11 mouse cellular contexts compared by ENCODE assay signal in genomic region chr1:64787701-64788515, GRCm38 (mm10). TPM values are rescaled to one million over a fixed set of nuclear protein-coding genes. Genes with fewer than 3 reads are reported as not detected.
DNase-seq lines count a peak whose midpoint lies in the region; ATAC-seq and TF ChIP-seq lines count a peak whose summit lies in the region.
"Had no signal": no experiment of that assay in that cellular context is flagged by ENCODE, and none has a peak within 500 bp of the region (broad histone marks: within the 10 kb centered on the region; RNA-seq: fewer than 3 reads in every experiment).

No protein-coding gene starts in this region.

- 46% methylated on average over 6 of the region's 6 CpGs for WGBS in lung, embryonic 15.5 days
- WGBS in kidney, adult 2 months, result 39% methylated on average over 6 of the region's 6 CpGs
- WGBS in stomach, embryonic 15.5 days, result 48% methylated on average over 6 of the region's 6 CpGs

- ATAC-seq in lung, embryonic 15.5 days (ENCODE audit: borderline replicate concordance, extremely low read depth, low FRiP score, low TSS enrichment), result peak; percentile 53; the same call in 1 of the 2 replicates
- peak; percentile 95 for ATAC-seq in stomach, embryonic 15.5 days (ENCODE audit: insufficient read depth, low FRiP score, low read depth)

- H3K4me2 ChIP-seq in lung, embryonic 15.5 days, result no peak overlapping the region
- no peak overlapping the region for H3K4me2 ChIP-seq in stomach, embryonic 15.5 days
- H3K4me2 ChIP-seq: hindbrain, embryonic 14.5 days; neural tube, embryonic 12.5 days had no signal

- no peak for TF ChIP-seq CTCF in kidney, adult 2 months (conservative IDR thresholded peaks at IDR 0.05; ENCODE audit: insufficient read depth, insufficient read length, low read depth, low read length)

- no peak overlapping the region for H3K4me3 ChIP-seq in lung, embryonic 15.5 days
- no peak overlapping the region for H3K4me3 ChIP-seq in kidney, adult 2 months (ENCODE audit: insufficient read depth, low read depth, low read length)
- no peak overlapping the region for H3K4me3 ChIP-seq in stomach, embryonic 15.5 days (replicated peaks)
- H3K4me3 ChIP-seq: heart, adult 2 months; neural tube, embryonic 12.5 days had no signal

- no peaks in the 10 kb centered on the region for H3K9me3 ChIP-seq in lung, embryonic 15.5 days
- no peaks in the 10 kb centered on the region for H3K9me3 ChIP-seq in stomach, embryonic 15.5 days
- H3K9me3 ChIP-seq: neural tube, embryonic 12.5 days had no signal

- H3K27me3 ChIP-seq in lung, embryonic 15.5 days, result no peaks in the 10 kb centered on the region
- no peaks in the 10 kb centered on the region for H3K27me3 ChIP-seq in kidney, adult 2 months (replicated peaks; ENCODE audit: control insufficient read depth, insufficient read depth, low read length)
- H3K27me3 ChIP-seq in stomach, embryonic 15.5 days (replicated peaks), result no peaks in the 10 kb centered on the region
- H3K27me3 ChIP-seq: neural tube, embryonic 12.5 days had no signal

- H3K36me3 ChIP-seq in lung, embryonic 15.5 days, result no peaks in the 10 kb centered on the region
- H3K36me3 ChIP-seq in kidney, adult 2 months (ENCODE audit: control insufficient read depth, insufficient read depth, low read length), result no peaks in the 10 kb centered on the region
- H3K36me3 ChIP-seq in stomach, embryonic 15.5 days, result no peaks in the 10 kb centered on the region
- H3K36me3 ChIP-seq: neural tube, embryonic 12.5 days had no signal

- TF ChIP-seq POLR2A in kidney, adult 2 months (IDR thresholded peaks at IDR 0.05; ENCODE audit: low read depth, low read length), result no peak

- H3K27ac ChIP-seq in lung, embryonic 15.5 days, result peak overlapping the region; percentile 38
- H3K27ac ChIP-seq in kidney, adult 2 months (ENCODE audit: insufficient read depth, low read depth, low read length), result peak overlapping the region; percentile 63
- peak overlapping the region; percentile 74 for H3K27ac ChIP-seq in stomach, embryonic 15.5 days
- H3K27ac ChIP-seq: heart, adult 2 months; hindbrain, embryonic 14.5 days; neural tube, embryonic 12.5 days had no signal

- no peak overlapping the region for H3K9ac ChIP-seq in lung, embryonic 15.5 days
- no peak overlapping the region for H3K9ac ChIP-seq in stomach, embryonic 15.5 days
- H3K9ac ChIP-seq: hindbrain, embryonic 14.5 days; neural tube, embryonic 12.5 days had no signal

- peaks cover 30% of the 10 kb centered on the region for H3K4me1 ChIP-seq in lung, embryonic 15.5 days
- peaks cover 19% of the 10 kb centered on the region for H3K4me1 ChIP-seq in kidney, adult 2 months (ENCODE audit: control insufficient read depth, insufficient read depth, low read length)
- H3K4me1 ChIP-seq in stomach, embryonic 15.5 days, result peaks cover 18% of the 10 kb centered on the region; the same call in 1 of the 2 replicates

- no peak for DNase-seq in lung, postnatal 14 days
- DNase-seq in kidney, adult 2 months, result peak; percentile 97
- peak; percentile 85 to 96 for DNase-seq in kidney, postnatal 36 days
- DNase-seq in ovary, postnatal 10 days (ENCODE audit: low spot score), result no peak
- no peak for DNase-seq in gastrocnemius, adult 8-10 months (ENCODE audit: low spot score in 2 of 2)
- DNase-seq: heart, adult 2 months; right cerebral cortex, postnatal 14 days had no signal

RNA-seq across cellular contexts. Expression of gene Fzd5, which starts 50.4 kb away (rescaled TPM):
- 3.0 and 3.1 TPM in 2 replicates for polyA plus RNA-seq in lung, embryonic 15.5 days (2015; fragmentation: Nextera tagmentation; extraction: Ambion mirVana)
- polyA plus RNA-seq in kidney, adult 2 months (2012; rRNA removed), result 9.7 and 13.8 TPM in 2 replicates
- 7.3 and 9.2 TPM in 2 replicates for polyA plus RNA-seq in stomach, embryonic 15.5 days (2015; fragmentation: Nextera tagmentation; extraction: Ambion mirVana)
- total RNA-seq in gastrocnemius, adult 8-10 months (2022), result 1 to 10 TPM; 1.2 to 2.0 (median 1.8) TPM

Comparison
In these comparisons a context has a peak if more than half of its experiments do, and no peak if none do; other contexts are left out.
1. DNase-seq: peak in kidney, adult 2 months (single experiment) and kidney, postnatal 36 days (2 of 2); none in lung, postnatal 14 days (single experiment), ovary, postnatal 10 days (single experiment) and gastrocnemius, adult 8-10 months (0 of 2).
2. Peak in every context shown above with its lines, with median percentiles within 50 percentile points of each other: H3K27ac ChIP-seq.